Mouse (Mus musculus) forebrain, embryonic 13.5 days (tissue): Measurements from ENCODE around the gene Nol6. TPM values are rescaled to one million over a fixed set of nuclear protein-coding genes. Genes with fewer than 3 reads are reported as not detected.
"Not testable (repeated sequence)": the region's sequence is repeated elsewhere in the genome, so short reads cannot be mapped to it uniquely, and the experiment has no call there.

Experiments
- ATAC-seq: fragments of 200-750 bp; cut with Nextera tagmentation; 2 replicates; pipeline ENCODE4 v1.8.0; 2017
- H3K27ac ChIP-seq: fragments of 300-500 bp; sonication (generic); 2 replicates; pipeline ENCODE4 v1.5.1; 2015; ENCODE audit warnings: inconsistent platforms, mild to moderate bottlenecking, moderate library complexity
- H3K27me3 ChIP-seq: fragments of 300-500 bp; sonication (generic); 2 replicates; pipeline ENCODE4 v1.6.1; 2015; ENCODE audit warnings: mild to moderate bottlenecking, inconsistent platforms
- H3K36me3 ChIP-seq: fragments of 300-500 bp; sonication (generic); 2 replicates; pipeline ENCODE4 v1.6.1; 2015; ENCODE audit warnings: mild to moderate bottlenecking, inconsistent platforms; ENCODE audit not compliant: poor library complexity, severe bottlenecking
- H3K4me1 ChIP-seq: fragments of 300-500 bp; sonication (generic); 2 replicates; pipeline ENCODE4 v1.6.1; 2015; ENCODE audit warnings: inconsistent platforms
- H3K4me2 ChIP-seq: fragments of 300-500 bp; sonication (generic); 2 replicates; pipeline ENCODE4 v1.6.1; 2015; ENCODE audit warnings: inconsistent platforms, mild to moderate bottlenecking, moderate library complexity
- H3K4me3 ChIP-seq: fragments of 300-500 bp; sonication (generic); 2 replicates; pipeline ENCODE4 v1.5.1; 2015; ENCODE audit warnings: mild to moderate bottlenecking, inconsistent platforms
- H3K9ac ChIP-seq: fragments of 300-500 bp; sonication (generic); 2 replicates; pipeline ENCODE4 v1.6.1; 2015; ENCODE audit warnings: mild to moderate bottlenecking, inconsistent platforms
- H3K9me3 ChIP-seq: fragments of 300-500 bp; sonication (generic); replicated peaks from 2 replicates; pipeline ENCODE4 v1.6.1; 2016; ENCODE audit warnings: inconsistent platforms
- WGBS: fragments of 180-500 bp; shearing (Covaris S2); methylation state at CpG from one replicate; pipeline ENCODE4 v1.1.7; 2015; 5-methylcytosine and 5-hydroxymethylcytosine counted together
- polyA plus RNA-seq: library from polyadenylated mRNA; unstranded; fragments of >200 nt; fragmentation: Nextera tagmentation; extraction: Ambion mirVana; gene quantifications from 2 replicates; pipeline ENCODE4 v1.2.1, GENCODE M21; 2015

The Nol6 gene
- polyA plus RNA-seq, 1 experiment from 2014 or later, result 24.2 TPM

DNA sequence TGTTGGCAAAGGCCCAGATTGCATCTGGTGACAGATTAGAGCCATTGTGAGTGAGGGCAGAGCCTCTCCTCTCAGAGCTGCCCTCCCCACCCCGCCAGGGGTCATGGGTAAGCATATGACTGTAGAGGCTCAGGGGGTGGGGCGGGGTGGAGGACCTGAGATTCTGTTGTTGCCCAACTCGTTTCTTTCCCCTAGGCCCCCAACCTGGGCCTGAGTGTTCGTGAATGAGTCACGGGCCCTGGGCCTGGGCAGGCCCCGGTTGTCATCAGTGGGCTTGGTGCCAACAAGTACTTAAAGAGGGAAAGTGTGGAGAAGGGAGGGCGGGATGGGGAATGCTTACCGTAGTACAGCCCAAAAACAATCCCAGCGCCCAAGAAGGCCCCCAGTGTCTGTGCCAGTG lies 29.9 kb downstream of the Nol6 start:
- Histone ChIP-seq H3K36me3 (no peaks in the 10 kb centered on the region), H3K4me1 (peaks cover 12% of the 10 kb centered on the region; the same call in 1 of the 2 replicates), H3K4me3 (no peak overlapping the region), H3K4me2 (no peak overlapping the region), H3K9ac (no peak overlapping the region), H3K27ac (no peak overlapping the region), H3K27me3 (peaks cover 37% of the 10 kb centered on the region), H3K9me3 (no peaks in the 10 kb centered on the region)
- no peak for ATAC-seq
- 61% methylated on average over 9 of the region's 9 CpGs for WGBS

- WGBS, result 100% methylated on average over 1 of the region's 1 CpGs
- H3K27me3 ChIP-seq, result peaks cover 25% of the 10 kb centered on the region
- no peaks in the 10 kb centered on the region for H3K36me3 ChIP-seq
- H3K27ac ChIP-seq, result no peak overlapping the region
- H3K4me3 ChIP-seq, result no peak overlapping the region
- no peaks in the 10 kb centered on the region for H3K9me3 ChIP-seq
- ATAC-seq, result no peak
- H3K4me1 ChIP-seq, result 0 out of 2 replicates have a peak, but pooled peaks cover 6% of the 10 kb centered on the region
- H3K4me2 ChIP-seq, result no peak overlapping the region
- H3K9ac ChIP-seq, result no peak overlapping the region
Measured at GRCm38 (mm10) chr4:41092958-41093357, 31.3 kb downstream of the Nol6 start.

- no peak overlapping the region for H3K9ac ChIP-seq
- WGBS, result 70% methylated on average over 3 of the region's 3 CpGs
- H3K36me3 ChIP-seq, result no peaks in the 10 kb centered on the region
- H3K4me3 ChIP-seq, result no peak overlapping the region
- no peaks in the 10 kb centered on the region for H3K9me3 ChIP-seq
- peaks cover 9% of the 10 kb centered on the region for H3K27me3 ChIP-seq
- ATAC-seq, result no peak
- H3K27ac ChIP-seq, result no peak overlapping the region
- no peak overlapping the region for H3K4me2 ChIP-seq
- 0 out of 2 replicates have a peak, but pooled peaks cover 2% of the 10 kb centered on the region for H3K4me1 ChIP-seq
Measured at GRCm38 (mm10) chr4:41091391-41091790, 32.9 kb downstream of the Nol6 start.

DNA sequence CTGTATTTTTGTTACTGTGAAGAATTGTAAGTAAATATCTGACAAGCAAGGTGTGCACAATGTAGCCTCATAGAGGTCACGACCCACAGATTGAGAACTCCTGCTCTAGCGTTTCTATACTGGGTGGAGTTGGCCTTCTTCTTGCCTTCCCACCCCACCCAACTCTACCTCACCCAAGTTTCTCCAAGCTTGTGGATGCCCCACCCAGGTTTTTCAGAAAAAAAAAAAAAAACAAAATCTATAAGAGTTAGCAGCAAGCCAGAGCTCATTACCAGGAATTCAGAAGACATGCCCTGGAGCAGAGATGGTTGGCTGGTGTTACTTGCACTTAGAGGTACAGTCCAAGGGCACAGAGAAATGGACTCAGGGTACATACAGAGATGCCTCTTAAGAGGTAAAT lies 34.5 kb downstream of the Nol6 start:
- Histone ChIP-seq H3K36me3 (no peaks in the 10 kb centered on the region), H3K9ac (no peak overlapping the region), H3K9me3 (no peaks in the 10 kb centered on the region), H3K4me3 (no peak overlapping the region), H3K4me1 (0 out of 2 replicates have a peak, but pooled peaks cover 2% of the 10 kb centered on the region), H3K27ac (no peak overlapping the region), H3K27me3 (no peaks in the 10 kb centered on the region), H3K4me2 (no peak overlapping the region)
- WGBS, result 75% methylated on average over 2 of the region's 2 CpGs
- no peak for ATAC-seq

DNA sequence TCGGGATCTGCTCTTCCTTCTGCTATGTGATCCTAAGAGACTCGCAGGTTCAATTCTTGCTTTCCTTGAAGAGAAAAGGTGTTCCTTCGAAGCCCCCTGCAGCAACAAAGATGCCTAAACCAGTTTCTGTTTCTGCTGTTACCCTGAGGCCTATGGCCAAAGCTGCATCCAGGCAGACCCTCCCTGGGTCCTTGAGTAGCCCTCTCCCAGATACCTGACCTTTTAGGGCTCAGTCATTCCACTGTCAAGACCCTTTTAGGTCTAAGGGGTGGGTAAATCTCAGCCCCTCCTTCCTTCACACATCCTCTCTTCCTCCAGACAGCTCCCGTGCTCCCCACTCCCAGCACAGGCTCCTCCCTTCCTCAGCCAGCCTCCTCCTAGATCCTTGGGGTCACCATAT lies 35.1 kb downstream of the Nol6 start:
- H3K36me3 ChIP-seq, result no peaks in the 10 kb centered on the region
- no peaks in the 10 kb centered on the region for H3K27me3 ChIP-seq
- H3K4me1 ChIP-seq, result 0 out of 2 replicates have a peak, but pooled peaks cover under 1% of the 10 kb centered on the region
- H3K9me3 ChIP-seq, result no peaks in the 10 kb centered on the region
- H3K27ac ChIP-seq, result no peak overlapping the region
- ATAC-seq, result no peak
- H3K4me3 ChIP-seq, result no peak overlapping the region
- no peak overlapping the region for H3K4me2 ChIP-seq
- WGBS, result 88% methylated on average over 4 of the region's 4 CpGs
- H3K9ac ChIP-seq, result no peak overlapping the region

- WGBS, result 86% methylated on average over 16 of the region's 16 CpGs
- no peaks in the 10 kb centered on the region for H3K4me1 ChIP-seq
- no peak for ATAC-seq
Measured at GRCm38 (mm10) chr4:41087459-41088298, 36.6 kb downstream of the Nol6 start.

GRCm38 (mm10) chr4:41086947-41087346 lies 37.3 kb downstream of the Nol6 start:
- Histone ChIP-seq H3K27me3 (no peaks in the 10 kb centered on the region), H3K36me3 (no peaks in the 10 kb centered on the region), H3K27ac (no peak overlapping the region), H3K4me2 (no peak overlapping the region), H3K4me1 (no peaks in the 10 kb centered on the region), H3K9ac (no peak overlapping the region), H3K4me3 (no peak overlapping the region), H3K9me3 (no peaks in the 10 kb centered on the region)
- no peak for ATAC-seq
- WGBS, result 84% methylated on average over 9 of the region's 9 CpGs

More at GRCm38 (mm10) chr4:41087459-41088298, 36.6 kb downstream of the Nol6 start:
- Histone ChIP-seq H3K9me3 (no peaks in the 10 kb centered on the region), H3K36me3 (no peaks in the 10 kb centered on the region), H3K4me3 (no peak overlapping the region), H3K4me2 (no peak overlapping the region), H3K27me3 (no peaks in the 10 kb centered on the region), H3K9ac (no peak overlapping the region), H3K27ac (no peak overlapping the region)

- H3K4me1 ChIP-seq, result no peaks in the 10 kb centered on the region
Measured at GRCm38 (mm10) chr4:41084819-41085218, 39.4 kb downstream of the Nol6 start.

DNA sequence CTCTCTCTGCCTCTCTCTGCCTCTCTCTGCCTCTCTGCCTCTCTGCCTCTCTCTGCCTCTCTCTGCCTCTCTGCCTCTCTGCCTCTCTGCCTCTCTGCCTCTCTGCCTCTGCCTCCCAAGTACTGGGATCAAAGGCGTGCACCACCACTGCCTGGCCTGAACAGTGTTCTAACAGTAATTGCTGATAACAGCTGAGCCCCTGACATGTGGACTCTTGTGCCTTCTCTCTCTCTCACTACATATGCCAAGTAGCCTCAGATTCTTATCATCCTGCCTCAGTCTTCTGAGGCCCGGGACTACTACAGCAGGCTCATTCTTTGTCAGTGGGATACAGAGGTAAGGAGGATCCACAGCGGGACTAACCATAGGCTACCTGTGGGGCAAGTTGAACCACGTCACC lies 41.5 kb downstream of the Nol6 start:
- not testable (repeated sequence) for H3K4me1 ChIP-seq, H3K36me3 ChIP-seq, H3K27ac ChIP-seq, H3K4me2 ChIP-seq, H3K9me3 ChIP-seq, H3K9ac ChIP-seq, H3K27me3 ChIP-seq, ATAC-seq, H3K4me3 ChIP-seq
- WGBS, result 75% methylated on average over 4 of the region's 4 CpGs

More at GRCm38 (mm10) chr4:41084819-41085218, 39.4 kb downstream of the Nol6 start:
- Histone ChIP-seq H3K4me3 (no peak overlapping the region), H3K9ac (no peak overlapping the region), H3K9me3 (no peaks in the 10 kb centered on the region), H3K27me3 (no peaks in the 10 kb centered on the region), H3K4me2 (no peak overlapping the region), H3K36me3 (no peaks in the 10 kb centered on the region), H3K27ac (no peak overlapping the region)
- 87% methylated on average over 4 of the region's 4 CpGs for WGBS
- ATAC-seq, result no peak

DNA sequence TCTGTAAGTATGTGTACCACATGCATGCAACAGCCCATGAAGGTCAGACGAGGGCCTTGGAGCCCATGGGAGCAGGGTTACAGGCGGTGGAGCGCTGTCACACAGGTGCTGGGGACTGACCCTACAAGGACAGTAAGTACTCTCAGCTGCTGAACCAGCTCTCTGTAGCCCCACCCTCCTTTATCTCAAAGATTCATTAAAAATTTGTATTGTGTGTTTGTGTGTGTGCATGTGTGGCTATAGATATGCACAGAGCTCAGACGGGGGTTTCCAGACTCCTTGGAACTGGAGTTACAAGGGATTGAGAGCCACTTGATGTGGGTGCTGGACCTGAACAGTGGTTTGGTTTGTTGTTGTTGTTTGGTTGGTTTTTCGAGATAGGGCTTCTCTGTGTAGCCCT lies 42.5 kb downstream of the Nol6 start:
- no peaks in the 10 kb centered on the region for H3K4me1 ChIP-seq
- no peaks in the 10 kb centered on the region for H3K27me3 ChIP-seq
- H3K36me3 ChIP-seq, result no peaks in the 10 kb centered on the region
- no peaks in the 10 kb centered on the region for H3K9me3 ChIP-seq
- ATAC-seq, result no peak
- no peak overlapping the region for H3K4me3 ChIP-seq
- no peak overlapping the region for H3K27ac ChIP-seq
- WGBS, result 81% methylated on average over 5 of the region's 5 CpGs
- no peak overlapping the region for H3K9ac ChIP-seq
- H3K4me2 ChIP-seq, result no peak overlapping the region

- no peaks in the 10 kb centered on the region for H3K27me3 ChIP-seq
- H3K9ac ChIP-seq, result no peak overlapping the region
- no peak for ATAC-seq
- H3K9me3 ChIP-seq, result no peaks in the 10 kb centered on the region
- H3K4me2 ChIP-seq, result no peak overlapping the region
- WGBS, result 79% methylated on average over 6 of the region's 6 CpGs
- no peaks in the 10 kb centered on the region for H3K36me3 ChIP-seq
- no peak overlapping the region for H3K27ac ChIP-seq
- no peaks in the 10 kb centered on the region for H3K4me1 ChIP-seq
- H3K4me3 ChIP-seq, result no peak overlapping the region
Measured at GRCm38 (mm10) chr4:41078726-41079125, 45.5 kb downstream of the Nol6 start.

DNA sequence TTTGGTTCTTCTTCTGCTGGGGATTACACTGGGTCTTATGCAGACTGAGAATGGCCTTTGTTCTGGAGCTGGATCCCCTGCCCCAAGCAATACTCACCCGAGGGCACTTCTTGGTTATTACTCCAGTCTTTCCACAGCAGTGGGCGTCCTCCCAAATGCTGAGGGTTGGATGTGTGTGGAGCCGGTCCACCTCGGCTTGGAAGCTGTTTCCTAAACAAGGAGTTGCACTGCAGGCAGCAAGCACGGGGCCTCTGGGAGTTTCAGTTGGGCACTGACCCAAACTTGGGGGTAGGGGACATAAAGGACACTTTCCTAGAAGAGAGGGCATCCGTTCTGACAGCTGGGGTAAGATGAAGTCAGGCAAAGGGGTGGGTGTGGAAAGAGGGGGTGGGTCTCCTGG lies 49.8 kb downstream of the Nol6 start:
- 81% methylated on average over 6 of the region's 6 CpGs for WGBS
- Histone ChIP-seq H3K4me2 (no peak overlapping the region), H3K27ac (no peak overlapping the region), H3K9ac (no peak overlapping the region), H3K36me3 (no peaks in the 10 kb centered on the region), H3K4me1 (0 out of 2 replicates have a peak, but pooled peaks cover 5% of the 10 kb centered on the region), H3K27me3 (no peaks in the 10 kb centered on the region), H3K4me3 (no peak overlapping the region), H3K9me3 (no peaks in the 10 kb centered on the region)
- no peak for ATAC-seq
